Mouse (Mus musculus): Measurements from ENCODE around the gene Zfp575. TPM values are rescaled to one million over a fixed set of nuclear protein-coding genes. Genes with fewer than 3 reads are reported as not detected.
A peak's percentile ranks its signal among the peaks of the same experiment; 100 is the strongest.

Zfp575 gene
- total RNA-seq, 2 experiments from 2014 or later, result 0.22 to 0.27 TPM

DNA sequence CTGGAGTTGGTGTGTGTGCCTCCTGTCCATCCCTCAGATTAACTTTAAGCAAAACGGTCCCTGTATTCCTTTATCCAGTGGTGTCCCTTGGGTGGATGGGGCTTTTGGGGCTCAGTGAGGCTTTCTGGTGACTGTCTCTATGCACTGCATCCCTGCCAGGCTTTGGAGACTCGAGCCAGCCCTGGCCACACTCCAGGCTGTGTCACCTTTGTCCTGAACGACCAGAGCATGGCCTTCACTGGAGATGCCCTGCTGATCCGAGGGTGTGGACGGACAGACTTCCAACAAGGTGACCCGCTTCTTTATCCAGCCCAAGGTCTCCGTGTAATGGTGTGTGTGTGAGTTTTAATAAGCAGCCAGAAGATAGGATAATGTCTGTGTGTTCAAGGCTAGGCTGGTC lies 18.6 kb upstream of the Zfp575 start:
- ATAC-seq (ENCODE audit: poor library complexity, severe bottlenecking), result no peak

DNA sequence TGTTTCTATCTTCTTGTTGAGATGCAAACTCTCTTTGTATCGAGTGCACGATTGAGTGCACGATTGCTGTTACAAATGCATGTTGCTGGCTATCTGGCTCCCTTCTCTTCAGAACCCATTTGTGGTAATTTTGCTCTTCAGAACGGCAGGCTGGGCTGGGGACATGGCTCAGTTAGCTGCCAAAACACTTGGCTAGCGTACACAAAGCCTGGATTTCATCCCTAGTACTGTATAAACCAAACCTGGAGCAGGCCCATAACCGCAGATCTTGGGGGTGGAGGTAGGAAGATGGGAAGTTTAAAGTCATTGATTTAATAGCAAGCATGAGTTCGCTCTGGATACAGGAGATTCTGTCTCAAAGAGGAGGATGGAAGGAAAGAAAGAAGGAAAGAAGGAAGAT lies 18.1 kb upstream of the Zfp575 start:
- ATAC-seq (ENCODE audit: poor library complexity, severe bottlenecking), result no peak

DNA sequence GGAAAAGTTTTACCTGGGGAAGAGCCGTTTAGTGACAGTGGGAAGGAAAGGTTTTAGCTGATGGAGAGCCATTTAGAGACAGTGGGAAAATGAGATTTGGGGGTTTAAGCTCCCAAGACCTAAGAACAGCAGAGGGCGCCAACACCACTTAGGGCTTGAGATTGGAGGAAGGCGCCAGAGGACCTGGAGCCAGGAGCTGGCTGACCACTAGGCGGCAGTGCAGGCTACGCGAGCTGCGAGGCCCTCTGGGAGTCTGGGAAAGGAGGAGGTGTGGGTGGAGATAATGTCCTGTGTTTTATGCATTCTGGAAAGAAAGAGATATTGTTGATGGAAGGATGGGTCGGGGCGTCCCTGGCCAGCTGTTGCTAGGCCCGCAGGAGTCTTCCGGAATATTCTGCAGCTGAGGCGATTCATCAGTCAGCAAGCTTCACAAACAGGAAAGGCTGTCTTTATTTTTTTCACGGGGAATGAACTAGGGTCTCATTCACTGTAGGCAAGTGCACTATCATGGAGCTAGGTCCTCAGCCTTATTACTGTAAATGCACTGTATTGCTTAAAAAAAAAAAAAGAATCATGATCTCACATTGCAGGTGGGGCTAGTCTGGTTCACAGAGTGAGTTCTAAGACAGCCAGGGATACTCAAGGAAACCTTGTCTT lies 13.6 kb upstream of the Zfp575 start:
- peak; percentile 100 for ATAC-seq (ENCODE audit: poor library complexity, severe bottlenecking)

DNA sequence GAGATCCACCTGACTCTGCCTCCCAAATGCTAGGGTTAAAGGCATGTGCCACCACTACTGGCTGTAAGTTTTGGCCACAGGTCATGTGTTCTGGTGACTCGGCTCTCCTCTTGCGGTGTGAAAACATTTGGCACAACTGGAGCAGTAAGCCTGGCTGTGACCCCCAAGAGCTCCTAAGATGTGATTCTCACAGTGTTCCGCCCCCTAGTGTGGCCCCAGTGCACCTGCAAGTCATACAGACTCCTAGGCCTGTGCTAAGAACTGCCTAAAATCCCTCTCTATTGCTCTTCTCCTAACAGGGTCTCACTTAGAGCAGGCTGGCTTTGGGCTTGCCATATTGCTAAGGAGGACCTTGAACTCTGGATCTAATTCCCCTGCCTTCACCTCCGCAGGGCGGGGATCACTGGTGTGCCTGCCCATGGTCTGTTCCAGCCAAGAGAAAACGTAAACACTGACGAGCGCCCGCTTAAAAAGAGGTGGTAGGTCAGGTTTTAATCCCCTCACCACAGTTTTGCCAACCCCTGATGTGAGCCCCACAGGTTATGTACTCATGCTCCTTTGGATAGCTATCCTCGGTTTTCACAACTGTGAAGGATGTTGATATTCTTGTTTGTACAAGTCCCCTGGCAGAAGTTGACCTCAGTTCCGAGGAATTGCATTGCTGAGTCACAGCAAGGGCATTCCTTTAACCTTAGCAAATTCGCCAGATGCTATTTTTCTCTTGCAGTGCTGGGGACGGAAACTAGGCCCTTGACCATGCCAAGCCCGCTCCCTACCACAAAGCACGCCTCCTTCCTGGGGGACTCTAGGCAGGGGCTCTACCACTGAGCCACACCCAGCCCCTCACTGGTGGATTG lies 12.0 kb upstream of the Zfp575 start:
- ATAC-seq (ENCODE audit: poor library complexity, severe bottlenecking), result no peak

DNA sequence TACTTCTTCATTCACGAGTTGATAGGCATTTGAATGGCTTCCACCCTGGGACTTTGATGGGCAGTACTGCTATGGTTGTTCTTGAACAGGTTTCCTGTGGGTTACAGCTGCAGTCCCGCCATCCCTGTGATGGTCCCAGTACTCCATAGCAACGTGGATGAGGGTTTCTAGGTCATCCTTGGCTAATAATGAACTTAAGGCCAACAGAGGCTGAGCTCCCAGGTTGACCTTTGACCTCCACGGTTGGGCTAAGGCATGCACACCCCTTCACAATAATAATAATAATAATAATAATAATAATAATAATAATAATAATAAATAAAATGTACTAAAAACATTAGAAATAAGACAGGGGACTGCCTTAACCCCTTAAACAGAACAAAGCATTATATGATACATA lies 10.7 kb upstream of the Zfp575 start:
- ATAC-seq (ENCODE audit: poor library complexity, severe bottlenecking), result no peak

DNA sequence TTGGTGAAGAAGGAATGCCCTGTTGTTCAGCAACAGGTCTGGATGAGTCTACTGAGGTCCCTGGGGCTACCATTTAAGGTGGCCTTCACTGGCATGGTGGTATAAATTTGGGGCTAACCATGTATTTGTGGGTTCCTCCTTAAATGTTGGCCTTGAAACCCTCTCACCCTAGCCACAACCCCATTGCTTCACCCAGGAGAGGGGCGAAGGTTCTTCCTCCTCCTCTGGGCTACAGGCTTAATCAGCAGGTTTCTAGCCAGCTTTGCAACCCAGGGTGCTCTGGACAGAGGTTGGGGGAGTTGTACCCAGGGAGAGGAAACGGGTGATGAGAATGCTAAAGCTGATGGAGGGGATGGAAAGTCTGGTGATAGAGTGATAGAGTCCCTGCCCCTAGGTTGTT lies 8.0 kb upstream of the Zfp575 start:
- ATAC-seq (ENCODE audit: poor library complexity, severe bottlenecking), result peak; percentile 73

DNA sequence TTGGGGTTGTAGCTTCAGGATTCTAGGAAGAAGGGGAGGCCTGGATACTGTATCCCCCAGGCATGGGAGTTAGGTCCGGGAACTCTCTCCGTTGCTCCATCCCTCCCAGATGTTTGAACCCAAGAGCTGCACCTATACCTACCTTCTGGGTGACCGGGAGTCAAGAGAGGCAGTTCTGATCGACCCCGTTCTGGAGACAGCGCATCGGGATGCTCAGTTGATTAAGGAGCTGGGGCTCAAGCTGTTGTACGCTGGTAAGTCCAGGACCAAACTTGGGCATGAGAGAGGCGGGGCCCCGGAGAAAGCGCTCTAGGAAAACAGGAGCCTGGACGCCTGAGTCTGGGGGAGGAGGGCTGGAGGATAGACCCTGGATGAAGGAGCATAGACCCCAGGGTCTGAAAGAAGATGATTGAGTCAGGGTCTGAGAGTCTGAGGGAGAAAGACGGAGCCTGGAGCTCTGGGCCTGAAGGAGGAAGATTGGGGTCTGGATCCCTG lies 6.9 kb upstream of the Zfp575 start:
- no peak for ATAC-seq (ENCODE audit: poor library complexity, severe bottlenecking)

DNA sequence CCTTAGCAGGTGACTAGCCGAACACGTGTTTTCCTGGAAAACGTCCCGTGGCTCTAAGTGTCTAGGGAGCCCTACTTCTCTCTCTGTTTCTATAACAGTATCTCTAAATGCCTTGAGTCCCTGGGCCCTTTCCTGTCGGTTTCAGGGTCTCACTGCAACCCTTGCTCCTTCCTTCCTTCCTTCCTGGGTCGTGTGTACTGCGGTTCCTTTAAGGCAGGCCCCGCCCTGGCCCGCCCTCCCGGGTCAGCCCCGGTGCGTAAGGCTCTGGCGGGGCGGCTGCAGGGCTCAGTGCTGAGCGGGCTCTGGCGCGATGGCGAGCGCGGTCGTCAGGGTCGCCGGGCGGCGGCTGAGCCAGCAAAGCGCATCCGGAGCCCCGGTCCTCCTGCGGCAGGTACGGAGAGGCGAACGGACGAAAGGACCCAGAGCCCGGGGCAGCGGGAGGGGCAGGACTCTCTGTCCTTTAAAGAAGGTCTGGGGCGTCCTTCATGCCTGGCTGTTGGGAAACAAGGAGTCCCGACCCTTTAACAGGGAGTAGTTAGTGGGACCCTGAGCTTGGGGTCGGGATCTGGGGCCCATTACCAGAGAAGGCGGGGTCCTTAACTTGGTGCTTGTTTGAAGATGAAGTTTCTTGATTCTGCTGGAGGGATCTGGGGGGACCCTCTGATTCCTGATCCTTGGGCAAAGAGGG lies 6.3 kb upstream of the Zfp575 start:
- ATAC-seq (ENCODE audit: poor library complexity, severe bottlenecking), result peak; percentile 82

DNA sequence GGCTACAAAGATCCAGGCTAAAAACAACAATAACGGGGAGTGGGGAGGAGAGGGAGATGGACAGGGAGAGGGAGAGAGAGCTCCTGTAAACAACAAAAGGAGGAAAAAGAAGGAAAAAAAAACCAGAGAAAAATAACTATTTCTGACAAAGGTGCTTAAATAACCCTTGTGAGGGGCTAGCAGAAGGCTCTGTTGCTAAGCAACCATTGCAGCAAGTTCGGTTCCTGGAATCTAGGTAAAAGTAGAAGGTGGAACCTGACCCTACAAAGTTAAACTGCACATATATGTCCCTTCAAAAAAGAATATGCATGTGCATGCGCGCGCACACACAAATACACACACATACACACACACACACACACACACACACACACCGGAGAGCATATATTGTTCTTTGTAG lies 5.3 kb upstream of the Zfp575 start:
- no peak for ATAC-seq (ENCODE audit: poor library complexity, severe bottlenecking)

DNA sequence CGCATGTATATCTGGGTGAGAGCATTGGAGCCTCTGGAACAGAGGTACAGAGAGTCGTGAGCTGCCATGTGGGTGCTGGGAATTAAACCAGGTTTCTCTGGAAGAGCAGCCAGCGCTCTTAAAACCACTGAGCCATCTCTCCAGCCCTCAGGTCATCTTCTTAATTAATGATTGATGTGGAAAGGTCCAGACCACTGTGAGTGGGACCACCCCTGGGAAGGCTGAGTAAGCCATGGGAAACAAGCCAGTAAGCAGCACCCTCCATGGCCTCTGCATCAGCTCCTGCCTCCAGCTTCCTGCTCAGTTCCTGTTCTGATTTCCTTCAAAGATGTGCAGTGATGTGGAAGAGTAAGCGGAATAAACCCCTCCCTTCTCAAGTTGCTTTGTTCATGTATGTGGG lies 4.7 kb upstream of the Zfp575 start:
- ATAC-seq (ENCODE audit: poor library complexity, severe bottlenecking), result no peak

DNA sequence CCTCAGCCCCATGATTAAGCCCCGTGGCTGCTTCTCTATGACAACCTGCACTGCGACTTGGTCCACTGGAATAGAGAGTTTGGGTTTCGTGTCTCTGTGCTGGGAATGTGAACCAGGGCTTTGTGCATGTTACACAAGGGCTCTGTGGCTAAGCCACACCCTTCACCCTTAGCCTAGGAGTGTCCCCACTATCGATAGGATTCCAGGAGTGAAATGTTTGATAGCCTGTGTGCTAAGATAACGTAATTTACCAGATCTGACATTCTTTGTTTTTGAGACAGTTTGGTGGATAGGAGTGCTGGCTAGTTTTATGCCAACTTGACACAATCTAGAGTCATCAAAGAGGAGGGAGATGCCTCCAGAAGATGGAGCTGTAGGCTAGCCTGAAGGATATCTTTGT lies 4.3 kb upstream of the Zfp575 start:
- no peak for ATAC-seq (ENCODE audit: poor library complexity, severe bottlenecking)

DNA sequence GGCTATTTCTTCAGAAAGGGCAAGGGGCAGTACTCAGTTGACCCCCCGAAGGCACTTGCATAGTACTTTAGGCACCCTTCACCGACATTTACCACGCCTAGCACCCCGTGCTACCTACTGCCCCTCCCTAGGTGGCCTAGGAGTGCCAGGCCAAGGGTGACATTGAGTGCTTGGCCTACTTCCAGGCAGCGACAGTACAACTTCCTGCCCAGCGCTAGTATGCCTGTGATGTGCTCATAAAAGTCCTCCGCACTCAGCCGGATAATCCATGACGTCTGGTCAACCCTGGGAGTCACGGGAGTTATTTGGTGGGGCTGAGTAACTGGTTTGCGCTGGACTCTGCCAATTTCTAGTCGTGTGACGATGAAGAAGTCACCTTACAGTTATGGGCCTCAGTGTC lies 895 bp upstream of the Zfp575 start:
- ATAC-seq (ENCODE audit: poor library complexity, severe bottlenecking), result 0 out of 2 replicates have a peak, but pooled peaks have one; percentile 21

DNA sequence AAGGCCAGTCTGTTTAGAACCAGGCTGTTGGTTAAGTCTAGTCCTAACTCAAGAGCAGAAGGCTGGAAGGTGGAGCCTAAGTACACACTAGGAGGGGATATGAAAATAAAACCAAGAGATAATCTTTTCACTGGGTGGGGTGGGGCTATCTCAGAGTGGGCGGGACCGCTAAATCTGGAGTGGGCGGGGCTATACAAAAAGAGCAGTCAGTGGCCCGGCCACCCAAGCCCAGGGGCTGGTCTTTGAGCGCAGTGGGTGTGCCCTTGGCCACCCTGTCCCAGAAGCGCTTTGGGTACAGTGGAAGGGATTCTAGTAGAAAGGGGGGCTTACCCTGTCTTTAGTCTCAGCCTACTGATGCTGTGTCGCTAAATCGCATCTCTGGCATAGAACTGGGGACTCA lies 613 bp downstream of the Zfp575 start:
- ATAC-seq (ENCODE audit: poor library complexity, severe bottlenecking), result peak; percentile 56

DNA sequence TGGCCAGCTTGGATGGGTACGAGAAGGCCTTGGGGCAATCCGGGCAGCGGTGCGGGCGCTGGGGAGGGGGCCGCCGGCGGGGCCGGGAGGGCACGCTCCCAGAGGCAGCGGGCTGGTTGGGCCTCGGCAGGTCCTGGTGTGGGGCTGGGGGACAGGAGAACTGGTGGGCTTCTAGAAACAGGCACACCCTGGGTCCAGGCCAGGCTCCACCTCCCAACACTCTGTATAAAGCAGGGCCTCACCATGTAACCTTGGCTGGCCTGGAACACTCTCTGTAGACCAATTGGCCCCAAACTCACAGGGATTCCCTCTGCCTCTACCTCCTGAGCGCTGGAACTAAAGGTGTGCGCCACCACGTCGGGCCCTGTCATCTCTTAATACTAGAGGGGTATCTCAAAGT lies 1.4 kb downstream of the Zfp575 start:
- ATAC-seq (ENCODE audit: poor library complexity, severe bottlenecking), result no peak

DNA sequence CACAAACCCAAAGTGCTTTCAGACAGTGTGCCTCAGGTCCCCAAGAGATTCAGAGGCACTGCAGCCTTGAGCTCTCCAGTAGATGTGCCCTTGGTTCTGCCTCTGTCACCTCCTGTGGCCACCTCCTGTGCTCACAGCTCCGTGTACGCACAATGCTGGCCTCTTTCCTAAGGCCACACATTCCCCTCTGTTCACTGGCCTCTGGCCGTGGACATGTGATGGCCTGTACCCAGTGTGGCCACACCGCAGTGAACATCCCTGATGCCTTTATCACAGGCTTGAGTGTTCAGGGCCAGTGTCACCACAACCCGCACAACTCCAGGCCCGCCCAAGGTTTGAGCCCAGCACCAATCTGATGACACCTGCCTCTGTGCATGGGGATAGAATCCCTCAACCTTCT lies 2.6 kb downstream of the Zfp575 start:
- ATAC-seq (ENCODE audit: poor library complexity, severe bottlenecking), result no peak

DNA sequence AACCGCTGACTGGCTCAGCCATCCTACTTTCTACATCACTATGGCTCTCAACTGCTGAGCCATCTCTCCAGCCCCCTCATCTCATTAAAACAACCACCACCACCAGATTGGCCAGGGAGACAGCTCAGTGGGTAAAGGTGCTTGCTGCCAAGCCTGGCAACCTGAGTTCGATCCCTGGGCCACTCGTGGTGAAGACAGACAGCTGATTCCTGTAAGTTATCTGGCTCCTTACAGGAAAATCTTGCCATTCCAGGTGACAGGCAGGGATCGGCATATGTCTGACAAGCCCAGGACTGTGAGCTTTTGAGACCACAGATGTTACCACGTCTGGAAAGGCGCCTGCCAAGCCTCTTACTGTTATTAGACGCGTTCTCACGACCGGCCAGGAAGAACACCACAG lies 9.6 kb downstream of the Zfp575 start:
- no peak for ATAC-seq (ENCODE audit: poor library complexity, severe bottlenecking)

DNA sequence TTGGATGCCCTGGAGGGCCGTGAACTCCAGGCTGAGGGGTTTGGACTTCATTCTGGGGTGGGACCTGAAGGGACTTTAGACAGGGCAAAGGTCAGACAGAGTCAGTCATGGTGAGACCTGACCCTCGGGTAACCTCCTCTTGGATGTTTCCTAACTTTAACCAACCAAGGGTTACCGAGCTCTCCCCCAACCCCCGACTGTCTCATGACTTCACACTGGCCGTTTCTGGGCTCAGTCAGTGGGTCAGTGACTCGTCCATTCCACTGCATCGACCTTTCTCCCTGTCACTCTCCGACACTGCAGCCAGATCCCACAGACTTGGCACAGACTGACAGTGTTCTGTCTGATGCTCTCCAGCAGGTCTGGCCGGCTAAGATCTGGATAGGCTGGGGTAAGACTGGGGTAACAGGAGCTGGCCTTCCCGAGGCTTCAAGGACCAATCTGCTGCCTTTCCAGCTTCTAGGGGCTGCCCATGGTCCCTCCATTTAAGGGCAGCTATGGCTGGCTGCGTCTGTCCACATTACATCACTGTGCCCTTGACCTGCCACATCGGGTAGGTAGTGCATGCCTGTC lies 13.1 kb downstream of the Zfp575 start:
- no peak for ATAC-seq (ENCODE audit: poor library complexity, severe bottlenecking)

DNA sequence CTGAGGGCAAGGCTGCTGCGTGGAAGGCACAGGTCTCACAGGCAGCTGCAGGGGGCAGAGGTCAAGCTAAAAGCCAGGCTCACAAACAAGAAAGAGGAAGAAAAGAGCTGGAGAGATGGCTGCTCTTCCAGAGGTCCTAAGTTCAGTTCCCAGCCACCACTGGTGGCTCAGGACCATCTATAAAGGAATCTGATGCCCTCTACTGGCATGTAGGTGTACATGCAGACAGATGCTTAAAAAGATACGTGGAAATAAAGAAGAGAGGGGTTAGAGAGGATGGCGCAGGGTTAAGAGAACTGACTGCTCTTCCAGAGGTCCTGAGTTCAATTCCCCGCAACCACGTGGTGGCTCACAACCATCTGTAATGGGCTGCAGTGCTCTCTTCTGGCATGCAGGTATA lies 15.0 kb downstream of the Zfp575 start:
- ATAC-seq (ENCODE audit: poor library complexity, severe bottlenecking), result no peak

DNA sequence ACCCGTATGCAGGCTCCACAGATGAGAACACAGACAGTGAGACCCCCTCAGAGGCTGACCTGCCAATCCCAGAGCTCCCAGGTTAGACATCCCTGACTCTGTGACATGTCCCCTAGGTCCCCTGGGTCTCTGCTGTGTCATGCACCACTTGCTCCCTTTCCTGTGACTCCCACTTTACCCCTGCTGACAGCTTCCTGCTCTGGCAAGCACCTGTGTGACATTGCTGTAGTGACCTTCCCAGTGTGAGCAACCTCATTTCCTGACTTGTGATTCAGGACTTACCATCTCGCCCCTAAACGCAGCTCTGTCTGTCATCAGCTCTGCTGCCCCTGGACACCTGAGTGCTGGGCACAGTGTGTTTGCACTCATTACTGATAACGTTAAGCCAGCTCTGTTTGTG lies 16.4 kb downstream of the Zfp575 start:
- no peak for ATAC-seq (ENCODE audit: poor library complexity, severe bottlenecking)

DNA sequence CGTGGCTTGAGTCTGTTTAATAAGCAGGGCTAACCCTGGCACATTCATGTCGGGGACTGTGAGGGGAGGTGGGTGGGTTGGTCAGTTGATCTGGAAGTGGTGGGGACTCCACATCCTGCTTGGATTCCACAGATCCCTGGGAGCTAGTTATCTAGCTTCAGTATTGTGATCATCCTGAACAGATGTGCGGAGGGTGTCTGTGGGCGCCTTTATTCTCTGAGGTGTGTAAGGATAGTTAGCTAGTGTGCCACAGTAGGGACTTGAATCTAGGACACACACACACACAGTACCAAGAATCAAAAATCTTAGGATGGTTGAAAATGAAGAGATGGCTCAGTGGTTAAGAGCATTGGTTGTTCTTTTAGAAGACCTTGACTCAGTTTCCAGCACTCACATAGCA lies 18.9 kb downstream of the Zfp575 start:
- no peak for ATAC-seq (ENCODE audit: poor library complexity, severe bottlenecking)

DNA sequence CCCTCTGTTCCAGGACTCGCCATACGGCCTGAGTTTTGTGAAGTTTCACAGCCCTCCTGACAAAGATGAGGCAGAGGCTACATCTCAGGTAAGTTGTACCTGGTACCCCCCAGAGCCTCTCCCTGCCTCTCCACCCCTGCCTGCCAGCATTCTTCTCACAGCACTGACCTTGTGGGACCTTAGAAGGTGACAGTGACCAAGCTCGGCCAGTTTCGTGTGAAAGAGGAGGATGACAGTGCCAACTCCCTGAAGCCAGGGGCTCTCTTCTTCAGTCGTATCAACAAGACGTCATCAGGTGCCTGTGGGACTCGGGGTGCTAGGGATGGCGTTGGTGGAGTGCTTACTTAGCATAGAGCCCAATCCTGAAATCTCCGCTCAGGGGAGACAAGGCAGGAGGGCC lies 21.2 kb downstream of the Zfp575 start:
- ATAC-seq (ENCODE audit: poor library complexity, severe bottlenecking), result no peak
